Mouse (Mus musculus) lung, adult 2 months (tissue): ENCODE results near the gene Rmi2.

Experiments used
- CTCF ChIP-seq: fragments of 200-500 bp; IDR thresholded peaks from 2 replicates; pipeline ENCODE4 v1.5.1; 2011; ENCODE audit warnings: mild to moderate bottlenecking, low read length, control low read depth; ENCODE audit not compliant: insufficient read depth
- POLR2A ChIP-seq: fragments of 200-500 bp; IDR thresholded peaks from 2 replicates; pipeline ENCODE4 v1.6.1; 2011; ENCODE audit warnings: low read depth, mild to moderate bottlenecking, control low read depth, low read length, borderline replicate concordance; ENCODE audit errors: extremely low read depth

DNA sequence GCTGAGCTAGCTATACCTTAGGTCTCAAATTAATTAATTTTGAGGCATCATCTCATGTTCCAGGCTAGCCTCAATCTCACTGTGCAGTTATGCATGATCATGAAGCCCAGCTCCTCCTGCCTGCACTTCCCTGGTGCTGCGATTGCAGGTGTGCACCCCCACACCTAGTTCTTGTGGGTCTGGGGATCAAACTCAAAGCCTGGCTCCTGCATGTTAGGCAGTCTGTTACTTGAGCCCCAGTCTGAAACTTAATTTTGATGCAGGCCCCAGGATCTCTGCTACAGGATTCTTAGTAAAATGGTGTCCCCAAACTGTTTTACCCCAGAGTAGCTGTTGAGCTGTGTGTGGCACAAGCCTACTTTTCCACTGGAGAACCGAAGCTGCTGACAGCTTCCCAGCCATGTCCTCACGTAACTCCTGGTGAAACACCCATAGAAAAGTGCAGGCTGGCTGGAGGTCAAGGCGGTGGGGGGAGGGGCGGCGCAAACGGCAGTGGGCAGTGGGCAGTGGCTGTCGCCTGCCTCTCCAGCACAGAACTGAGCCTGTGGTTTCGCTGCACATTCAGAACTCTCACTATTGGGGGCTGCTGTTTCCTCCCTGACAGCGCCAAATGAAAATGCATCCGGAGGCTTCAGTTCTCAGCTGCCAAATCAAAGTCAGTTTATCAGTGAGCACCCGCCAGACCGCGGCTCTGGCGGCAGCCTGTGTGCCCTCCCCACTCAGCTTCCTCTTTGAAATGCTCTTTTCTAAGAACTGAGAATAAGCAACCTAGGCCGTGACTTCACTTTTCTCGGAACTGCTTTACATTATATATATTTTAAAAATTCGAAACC lies 8.8 kb downstream of the Rmi2 start:
- TF ChIP-seq POLR2A (no peak), CTCF (no peak)
